Mouse (Mus musculus) myocyte (in vitro differentiated cells): ENCODE data around the gene Wdfy4. TPM values are rescaled to one million over a fixed set of nuclear protein-coding genes. Genes with fewer than 3 reads are reported as not detected.

Experiments
- H3K27me3 ChIP-seq: one replicate; pipeline ENCODE4 v1.6.1; 2011; ENCODE audit not compliant: control insufficient read depth, insufficient read depth, insufficient read length
- H3K36me3 ChIP-seq: one replicate; pipeline ENCODE4 v1.6.1; 2011; ENCODE audit not compliant: control insufficient read depth, insufficient read depth
- H3K4me2 ChIP-seq: one replicate; pipeline ENCODE4 v1.6.1; 2011; ENCODE audit warnings: low read depth, control low read depth
- H3K4me3 ChIP-seq: one replicate; pipeline ENCODE4 v1.5.1; 2011; ENCODE audit warnings: mild to moderate bottlenecking, control low read depth, moderate library complexity
- H3K79me2 ChIP-seq: one replicate; pipeline ENCODE4 v1.6.1; 2011; ENCODE audit not compliant: control insufficient read depth, insufficient read depth
- H3ac ChIP-seq: one replicate; pipeline ENCODE4 v1.6.1; 2011; ENCODE audit not compliant: control insufficient read depth, insufficient read length
- CEBPB ChIP-seq: IDR thresholded peaks from 2 replicates; pipeline ENCODE4 v1.6.1; 2011; ENCODE audit warnings: mild to moderate bottlenecking, moderate library complexity; ENCODE audit not compliant: poor library complexity, insufficient read depth, severe bottlenecking
- E2F4 ChIP-seq: IDR thresholded peaks from one replicate; pipeline ENCODE4 v1.6.1; 2011; ENCODE audit warnings: mild to moderate bottlenecking, control low read depth, moderate library complexity; ENCODE audit not compliant: insufficient read depth
- MAX ChIP-seq: IDR thresholded peaks from one replicate; pipeline ENCODE4 v1.6.1; 2011; ENCODE audit warnings: low read depth, mild to moderate bottlenecking, control low read depth
- MYOD1 ChIP-seq, 3 experiments: IDR thresholded peaks; one replicate each; pipeline ENCODE4 v1.6.1; 2011; ENCODE audit warnings: control low read depth in 2 of 3, low read depth in 2 of 3, mild to moderate bottlenecking in 2 of 3, moderate library complexity in 1 of 3; ENCODE audit not compliant: insufficient read length in 2 of 3, control insufficient read depth in 1 of 3
- MYOG ChIP-seq, 3 experiments: IDR thresholded peaks; one replicate each; pipeline ENCODE4 v1.6.1; 2011; ENCODE audit warnings: control low read depth in 2 of 3, low read depth in 2 of 3, mild to moderate bottlenecking in 2 of 3; ENCODE audit not compliant: insufficient read length in 2 of 3, control insufficient read depth in 1 of 3, insufficient read depth in 1 of 3
- POLR2A ChIP-seq: IDR thresholded peaks from one replicate; pipeline ENCODE4 v1.6.1; 2011; ENCODE audit warnings: low read depth, mild to moderate bottlenecking, control low read depth, moderate library complexity; ENCODE audit not compliant: insufficient read length
- POLR2AphosphoS2 ChIP-seq: IDR thresholded peaks from one replicate; pipeline ENCODE4 v1.6.1; 2011; ENCODE audit warnings: low read depth, control low read depth; ENCODE audit not compliant: insufficient read length
- REST ChIP-seq: IDR thresholded peaks from one replicate; pipeline ENCODE4 v1.6.1; 2011; ENCODE audit warnings: mild to moderate bottlenecking, control low read depth, moderate library complexity; ENCODE audit not compliant: insufficient read depth, insufficient read length
- SRF ChIP-seq: IDR thresholded peaks from one replicate; pipeline ENCODE4 v1.6.1; 2011; ENCODE audit warnings: low read depth; ENCODE audit not compliant: control insufficient read depth, insufficient read length
- TCF12 ChIP-seq: IDR thresholded peaks from one replicate; pipeline ENCODE4 v1.6.1; 2011; ENCODE audit warnings: mild to moderate bottlenecking, control low read depth; ENCODE audit not compliant: poor library complexity, insufficient read depth, severe bottlenecking
- TCF3 ChIP-seq: IDR thresholded peaks from one replicate; pipeline ENCODE4 v1.6.1; 2011; ENCODE audit warnings: low read depth, control low read depth; ENCODE audit not compliant: insufficient read length
- USF1 ChIP-seq: IDR thresholded peaks from one replicate; pipeline ENCODE4 v1.6.1; 2011; ENCODE audit warnings: low read depth, mild to moderate bottlenecking, control low read depth, moderate library complexity
- polyA plus RNA-seq: library from polyadenylated mRNA; unstranded; fragments of >200 nt; fragmentation: generic; extraction: Trizol; gene quantifications from one replicate; pipeline ENCODE4 v1.2.1, GENCODE M21; 2012; ENCODE audit warnings: missing spikeins

Wdfy4 gene
- polyA plus RNA-seq, 1 experiment, result 0.04 TPM

GRCm38 (mm10) chr14:32939217-32939616 is 246.1 kb downstream of the Wdfy4 start:
- no peaks in the 10 kb centered on the region for H3K36me3 ChIP-seq
- H3ac ChIP-seq, result no peak overlapping the region
- H3K4me2 ChIP-seq, result no peak overlapping the region
- TF ChIP-seq REST, result no peak
- no peak for TF ChIP-seq MAX
- no peak for TF ChIP-seq MYOD1 (IDR thresholded peaks at IDR 0.05; ENCODE audit: control insufficient read depth in 1 of 3, insufficient read length in 2 of 3, low read depth in 2 of 3)
- TF ChIP-seq E2F4, result no peak
- no peak for TF ChIP-seq MYOG (IDR thresholded peaks at IDR 0.05; ENCODE audit: control insufficient read depth in 1 of 3, insufficient read depth in 1 of 3, insufficient read length in 2 of 3, low read depth in 2 of 3)
- no peak for TF ChIP-seq TCF3
- no peak for TF ChIP-seq USF1
- peaks cover 12% of the 10 kb centered on the region for H3K27me3 ChIP-seq
- H3K4me3 ChIP-seq, result no peak overlapping the region
- no peaks in the 10 kb centered on the region for H3K79me2 ChIP-seq

GRCm38 (mm10) chr14:32934064-32934463 is 251.2 kb downstream of the Wdfy4 start:
- Histone ChIP-seq H3K79me2 (no peaks in the 10 kb centered on the region), H3K4me2 (no peak overlapping the region)

GRCm38 (mm10) chr14:32932220-32932619 is 253.1 kb downstream of the Wdfy4 start:
- no peak for TF ChIP-seq SRF
- no peak for TF ChIP-seq MYOG (IDR thresholded peaks at IDR 0.05; ENCODE audit: control insufficient read depth in 1 of 3, insufficient read depth in 1 of 3, insufficient read length in 2 of 3, low read depth in 2 of 3)
- TF ChIP-seq POLR2AphosphoS2, result no peak
- no peak for TF ChIP-seq USF1
- TF ChIP-seq E2F4, result no peak
- TF ChIP-seq TCF3, result no peak
- Histone ChIP-seq H3K27me3 (peaks cover 22% of the 10 kb centered on the region), H3K79me2 (no peaks in the 10 kb centered on the region), H3K4me3 (no peak overlapping the region), H3K4me2 (no peak overlapping the region), H3K36me3 (no peaks in the 10 kb centered on the region), H3ac (no peak overlapping the region)

More at GRCm38 (mm10) chr14:32934064-32934463, 251.2 kb downstream of the Wdfy4 start:
- no peak overlapping the region for H3K4me3 ChIP-seq
- H3ac ChIP-seq, result no peak overlapping the region
- peaks cover 24% of the 10 kb centered on the region for H3K27me3 ChIP-seq
- H3K36me3 ChIP-seq, result no peaks in the 10 kb centered on the region
- TF ChIP-seq E2F4 (no peak), CEBPB (no peak), REST (no peak), USF1 (no peak), MYOG (IDR thresholded peaks at IDR 0.05; ENCODE audit: control insufficient read depth in 1 of 3, insufficient read depth in 1 of 3, insufficient read length in 2 of 3, low read depth in 2 of 3) (no peak), POLR2A (no peak), SRF (no peak), TCF3 (no peak), MYOD1 (IDR thresholded peaks at IDR 0.05; ENCODE audit: control insufficient read depth in 1 of 3, insufficient read length in 2 of 3, low read depth in 2 of 3) (no peak)

DNA sequence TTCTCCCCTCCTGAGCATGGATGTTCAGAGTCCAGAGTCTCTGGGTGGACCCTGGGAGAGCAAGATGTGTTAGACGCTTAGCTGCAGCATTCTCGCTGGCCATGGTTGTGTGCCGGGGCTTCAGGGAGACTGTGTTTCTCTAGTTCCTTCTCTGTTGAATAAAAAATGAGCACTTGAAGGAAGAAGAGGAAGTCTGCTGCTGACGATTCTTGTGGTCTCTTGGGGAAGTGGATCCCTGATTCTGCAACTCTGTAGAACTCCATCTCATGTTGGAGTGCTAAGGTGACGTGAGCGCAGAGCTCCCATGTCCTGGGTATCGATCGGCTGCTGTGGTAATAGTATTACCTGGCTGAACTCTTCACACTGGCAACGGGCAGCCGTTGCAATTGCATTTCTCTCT is 253.6 kb downstream of the Wdfy4 start:
- peaks cover 22% of the 10 kb centered on the region for H3K27me3 ChIP-seq
- no peak for TF ChIP-seq MYOG (IDR thresholded peaks at IDR 0.05; ENCODE audit: control insufficient read depth in 1 of 3, insufficient read depth in 1 of 3, insufficient read length in 2 of 3, low read depth in 2 of 3)
- TF ChIP-seq POLR2AphosphoS2, result no peak
- no peak for TF ChIP-seq TCF3
- no peak for TF ChIP-seq CEBPB
- no peak for TF ChIP-seq TCF12
- TF ChIP-seq E2F4, result no peak
- TF ChIP-seq SRF, result no peak
- no peak for TF ChIP-seq POLR2A
- no peak for TF ChIP-seq USF1
- TF ChIP-seq MAX, result no peak
- TF ChIP-seq REST, result no peak
- no peak for TF ChIP-seq MYOD1 (IDR thresholded peaks at IDR 0.05; ENCODE audit: control insufficient read depth in 1 of 3, insufficient read length in 2 of 3, low read depth in 2 of 3)

GRCm38 (mm10) chr14:32923871-32924270 is 261.4 kb downstream of the Wdfy4 start:
- H3K79me2 ChIP-seq, result no peaks in the 10 kb centered on the region
- no peak overlapping the region for H3K4me3 ChIP-seq
- no peak overlapping the region for H3ac ChIP-seq
- no peak overlapping the region for H3K4me2 ChIP-seq
- TF ChIP-seq POLR2AphosphoS2 (no peak), SRF (no peak)
- H3K36me3 ChIP-seq, result no peaks in the 10 kb centered on the region
- H3K27me3 ChIP-seq, result peaks cover 8% of the 10 kb centered on the region

More for the DNA sequence above, 253.6 kb downstream of the Wdfy4 start:
- H3K36me3 ChIP-seq, result no peaks in the 10 kb centered on the region
- H3K79me2 ChIP-seq, result no peaks in the 10 kb centered on the region
- no peak overlapping the region for H3K4me2 ChIP-seq
- H3K4me3 ChIP-seq, result no peak overlapping the region
- H3ac ChIP-seq, result no peak overlapping the region
